Mouse (Mus musculus): ENCODE results near the gene Prss2. TPM values are rescaled to one million over a fixed set of nuclear protein-coding genes. Genes with fewer than 3 reads are reported as not detected.
"Not testable (repeated sequence)": the region's sequence is repeated elsewhere in the genome, so short reads cannot be mapped to it uniquely, and the experiment has no call there.

Prss2 gene
- polyA plus RNA-seq, 1 experiment from 2014 or later: not detected

DNA sequence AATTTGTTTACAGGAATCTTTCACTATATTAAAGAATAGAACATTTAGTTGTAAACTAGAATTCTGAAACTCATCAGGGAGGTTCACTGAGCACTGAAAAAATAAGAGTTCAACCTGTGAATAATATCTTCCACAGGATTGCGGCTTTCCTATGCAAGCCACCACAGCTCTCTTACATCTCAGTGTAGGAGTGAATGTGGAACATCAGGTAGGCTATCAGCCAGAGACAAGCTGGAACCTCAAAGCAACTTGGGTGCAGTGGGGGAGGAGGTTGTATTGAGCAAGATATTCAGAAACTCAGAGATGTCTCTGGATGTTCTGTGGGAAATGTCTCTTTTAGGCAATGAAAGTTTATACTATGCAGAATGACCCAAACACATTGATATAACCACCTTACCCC, 15.8 kb downstream of the Prss2 start:
- H3K27me3 ChIP-seq (ENCODE audit: control insufficient read depth, insufficient read depth, low read length): no peaks in the 10 kb centered on the region
- no peak overlapping the region for H3K4me3 ChIP-seq (replicated peaks; ENCODE audit: low read length)
- ATAC-seq (ENCODE audit: low FRiP score) (no peak), DNase-seq (ENCODE audit: low spot score) (no peak)
- H3K36me3 ChIP-seq (replicated peaks; ENCODE audit: control insufficient read depth, insufficient read depth): no peaks in the 10 kb centered on the region
- H3K9me3 ChIP-seq (ENCODE audit: control insufficient read depth, low read length): no peaks in the 10 kb centered on the region
- H3K9ac ChIP-seq: no peak overlapping the region
- H3K4me1 ChIP-seq (replicated peaks; ENCODE audit: control insufficient read depth, insufficient read depth, low read length): no peaks in the 10 kb centered on the region
- H3K27ac ChIP-seq: no peak overlapping the region
- H3K4me2 ChIP-seq (replicated peaks): no peak overlapping the region
- WGBS: 93% methylated on average over 1 of the region's 1 CpGs

- not testable (repeated sequence) for H3K4me3 ChIP-seq (replicated peaks; ENCODE audit: low read length); H3K9ac ChIP-seq
- 98% methylated on average over 5 of the region's 8 CpGs for WGBS
Observed at GRCm38 (mm10) chr6:41538296-41538695, 16.7 kb downstream of the Prss2 start.

GRCm38 (mm10) chr6:41540746-41541145, 19.2 kb downstream of the Prss2 start:
- no peak overlapping the region for H3K27ac ChIP-seq
- no peaks in the 10 kb centered on the region for H3K36me3 ChIP-seq (replicated peaks; ENCODE audit: control insufficient read depth, insufficient read depth)
- H3K9me3 ChIP-seq (ENCODE audit: control insufficient read depth, low read length): no peaks in the 10 kb centered on the region
- ATAC-seq (ENCODE audit: low FRiP score) (no peak), DNase-seq (ENCODE audit: low spot score) (no peak)
- no peak overlapping the region for H3K4me3 ChIP-seq (replicated peaks; ENCODE audit: low read length)
- H3K9ac ChIP-seq: no peak overlapping the region
- H3K4me1 ChIP-seq (replicated peaks; ENCODE audit: control insufficient read depth, insufficient read depth, low read length): peaks cover 8% of the 10 kb centered on the region; the same call in 1 of the 2 replicates
- H3K4me2 ChIP-seq (replicated peaks): no peak overlapping the region
- H3K27me3 ChIP-seq (ENCODE audit: control insufficient read depth, insufficient read depth, low read length): no peaks in the 10 kb centered on the region

More at GRCm38 (mm10) chr6:41538296-41538695, 16.7 kb downstream of the Prss2 start:
- not testable (repeated sequence) for ATAC-seq (ENCODE audit: low FRiP score); H3K27ac ChIP-seq; H3K9me3 ChIP-seq (ENCODE audit: control insufficient read depth, low read length); H3K4me1 ChIP-seq (replicated peaks; ENCODE audit: control insufficient read depth, insufficient read depth, low read length); H3K36me3 ChIP-seq (replicated peaks; ENCODE audit: control insufficient read depth, insufficient read depth); H3K4me2 ChIP-seq (replicated peaks); DNase-seq (ENCODE audit: low spot score); H3K27me3 ChIP-seq (ENCODE audit: control insufficient read depth, insufficient read depth, low read length)

- WGBS: 72% methylated on average over 1 of the region's 1 CpGs
Observed at GRCm38 (mm10) chr6:41541746-41542145, 20.2 kb downstream of the Prss2 start.

DNA sequence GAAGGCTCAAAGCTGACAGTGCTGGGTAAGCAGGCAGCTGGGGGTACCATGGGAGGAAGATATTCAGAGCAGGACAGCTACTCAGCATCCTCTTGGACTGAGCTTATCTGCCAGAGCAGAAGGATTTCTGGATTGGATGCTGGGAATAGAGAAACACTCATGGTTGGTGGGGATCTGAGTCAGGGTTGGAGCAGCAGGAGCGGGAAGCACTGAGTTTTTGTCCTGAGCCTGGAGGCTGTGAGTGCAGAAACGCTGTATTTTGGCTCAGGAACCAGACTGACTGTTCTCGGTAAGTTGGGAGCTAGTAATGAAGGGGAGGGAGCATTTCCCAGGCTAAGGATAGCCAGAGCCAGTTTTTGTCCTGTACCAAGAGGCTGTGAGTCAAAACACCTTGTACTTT, 21.4 kb downstream of the Prss2 start:
- 15% methylated on average over 3 of the region's 3 CpGs for WGBS

More at GRCm38 (mm10) chr6:41541746-41542145, 20.2 kb downstream of the Prss2 start:
- ATAC-seq (ENCODE audit: low FRiP score) (0 out of 2 replicates have a peak, but pooled peaks have one; percentile 18), DNase-seq (ENCODE audit: low spot score) (no peak)
- no peak overlapping the region for H3K9ac ChIP-seq
- H3K4me1 ChIP-seq (replicated peaks; ENCODE audit: control insufficient read depth, insufficient read depth, low read length): peaks cover 8% of the 10 kb centered on the region; the same call in 1 of the 2 replicates
- no peaks in the 10 kb centered on the region for H3K9me3 ChIP-seq (ENCODE audit: control insufficient read depth, low read length)
- no peaks in the 10 kb centered on the region for H3K27me3 ChIP-seq (ENCODE audit: control insufficient read depth, insufficient read depth, low read length)
- no peak overlapping the region for H3K4me2 ChIP-seq (replicated peaks)
- no peak overlapping the region for H3K4me3 ChIP-seq (replicated peaks; ENCODE audit: low read length)
- H3K36me3 ChIP-seq (replicated peaks; ENCODE audit: control insufficient read depth, insufficient read depth): no peaks in the 10 kb centered on the region
- H3K27ac ChIP-seq: no peak overlapping the region

DNA sequence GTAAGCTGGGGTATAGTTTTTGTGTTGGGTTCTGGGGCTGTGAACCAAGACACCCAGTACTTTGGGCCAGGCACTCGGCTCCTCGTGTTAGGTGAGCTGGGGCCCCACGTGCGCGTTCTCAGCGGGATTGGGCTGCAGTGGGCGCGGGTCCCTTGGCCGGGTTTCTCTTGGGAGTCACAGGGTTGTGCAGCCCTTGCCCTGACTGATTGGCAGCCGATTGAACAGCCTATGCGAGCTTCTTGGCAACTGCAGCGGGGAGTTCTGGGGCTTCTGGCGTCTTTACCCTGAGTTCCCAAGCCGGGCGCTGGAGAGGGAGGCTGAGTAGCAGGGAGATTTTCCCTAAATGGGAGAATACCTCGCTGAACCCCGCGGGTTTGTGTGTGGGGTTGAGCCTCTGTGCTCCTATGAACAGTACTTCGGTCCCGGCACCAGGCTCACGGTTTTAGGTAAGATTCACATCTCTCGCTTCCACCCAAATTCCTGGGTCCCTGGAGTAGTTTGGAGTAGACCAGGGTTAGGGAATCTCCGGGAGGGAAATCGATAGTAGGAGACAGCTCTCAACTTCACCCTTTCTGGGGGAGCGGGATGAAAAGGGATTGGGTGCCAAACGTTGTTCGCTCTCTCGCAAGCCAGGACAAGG, 21.9 kb downstream of the Prss2 start:
- peak overlapping the region; percentile 17; the same call in 1 of the 2 replicates for H3K9ac ChIP-seq
- H3K4me3 ChIP-seq (replicated peaks; ENCODE audit: low read length): peak overlapping the region; percentile 19
- peak; percentile 33; the same call in 1 of the 2 replicates for ATAC-seq (ENCODE audit: low FRiP score)
- no peaks in the 10 kb centered on the region for H3K36me3 ChIP-seq (replicated peaks; ENCODE audit: control insufficient read depth, insufficient read depth)
- WGBS: 4% methylated on average over 28 of the region's 28 CpGs
- no peak overlapping the region for H3K27ac ChIP-seq
- H3K4me2 ChIP-seq (replicated peaks): peak overlapping the region; percentile 52
- H3K9me3 ChIP-seq (ENCODE audit: control insufficient read depth, low read length): no peaks in the 10 kb centered on the region
- DNase-seq (ENCODE audit: low spot score): no peak
- H3K27me3 ChIP-seq (ENCODE audit: control insufficient read depth, insufficient read depth, low read length): no peaks in the 10 kb centered on the region
- peaks cover 8% of the 10 kb centered on the region; the same call in 1 of the 2 replicates for H3K4me1 ChIP-seq (replicated peaks; ENCODE audit: control insufficient read depth, insufficient read depth, low read length)

More for the DNA sequence above, 21.4 kb downstream of the Prss2 start:
- no peak overlapping the region for H3K27ac ChIP-seq
- ATAC-seq (ENCODE audit: low FRiP score): no peak
- peak overlapping the region; percentile 52 for H3K4me2 ChIP-seq (replicated peaks)
- H3K27me3 ChIP-seq (ENCODE audit: control insufficient read depth, insufficient read depth, low read length): no peaks in the 10 kb centered on the region
- H3K9me3 ChIP-seq (ENCODE audit: control insufficient read depth, low read length): no peaks in the 10 kb centered on the region
- H3K36me3 ChIP-seq (replicated peaks; ENCODE audit: control insufficient read depth, insufficient read depth): no peaks in the 10 kb centered on the region
- no peak overlapping the region; the same call in 1 of the 2 replicates for H3K9ac ChIP-seq
- peak overlapping the region; percentile 19 for H3K4me3 ChIP-seq (replicated peaks; ENCODE audit: low read length)
- peaks cover 8% of the 10 kb centered on the region; the same call in 1 of the 2 replicates for H3K4me1 ChIP-seq (replicated peaks; ENCODE audit: control insufficient read depth, insufficient read depth, low read length)
- DNase-seq (ENCODE audit: low spot score): no peak

DNA sequence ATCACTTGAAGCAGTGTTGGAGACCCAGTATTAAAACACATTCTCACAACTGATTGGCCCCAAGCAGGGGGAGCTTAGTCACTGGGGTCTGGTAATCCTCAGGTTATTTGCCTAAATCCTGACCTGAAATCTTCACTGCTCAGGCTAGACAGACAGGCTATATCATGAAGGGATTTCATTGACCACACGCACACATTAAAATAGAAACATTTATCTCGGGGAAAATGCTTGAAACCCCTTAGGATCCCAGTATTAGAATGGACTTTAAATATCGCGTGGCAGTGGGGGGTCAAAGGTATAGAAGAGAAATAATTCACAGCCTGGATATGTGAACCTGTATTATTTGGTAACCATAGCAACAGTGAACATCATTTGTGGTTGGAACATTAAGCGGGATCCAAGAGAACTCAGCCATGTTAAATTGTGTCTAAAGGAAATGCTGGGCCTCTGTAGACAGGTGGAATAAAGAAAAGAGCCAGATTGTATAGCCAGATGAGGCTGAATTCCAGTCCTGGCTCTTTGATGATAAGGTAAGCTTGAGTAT, 22.9 kb downstream of the Prss2 start:
- Histone ChIP-seq H3K27me3 (ENCODE audit: control insufficient read depth, insufficient read depth, low read length) (no peaks in the 10 kb centered on the region), H3K9me3 (ENCODE audit: control insufficient read depth, low read length) (no peaks in the 10 kb centered on the region), H3K4me3 (replicated peaks; ENCODE audit: low read length) (no peak overlapping the region), H3K4me1 (replicated peaks; ENCODE audit: control insufficient read depth, insufficient read depth, low read length) (peaks cover 8% of the 10 kb centered on the region; the same call in 1 of the 2 replicates), H3K9ac (no peak overlapping the region), H3K27ac (no peak overlapping the region), H3K4me2 (replicated peaks) (peak overlapping the region; percentile 52), H3K36me3 (replicated peaks; ENCODE audit: control insufficient read depth, insufficient read depth) (no peaks in the 10 kb centered on the region)
- ATAC-seq (ENCODE audit: low FRiP score) (peak; percentile 61), DNase-seq (ENCODE audit: low spot score) (peak; percentile 26)
- 49% methylated on average over 5 of the region's 5 CpGs for WGBS

- H3K27me3 ChIP-seq (ENCODE audit: control insufficient read depth, insufficient read depth, low read length): no peaks in the 10 kb centered on the region
- H3K9ac ChIP-seq: no peak overlapping the region
- peaks cover 8% of the 10 kb centered on the region; the same call in 1 of the 2 replicates for H3K4me1 ChIP-seq (replicated peaks; ENCODE audit: control insufficient read depth, insufficient read depth, low read length)
- no peak for DNase-seq (ENCODE audit: low spot score)
- ATAC-seq (ENCODE audit: low FRiP score): no peak
- no peaks in the 10 kb centered on the region for H3K9me3 ChIP-seq (ENCODE audit: control insufficient read depth, low read length)
- H3K36me3 ChIP-seq (replicated peaks; ENCODE audit: control insufficient read depth, insufficient read depth): no peaks in the 10 kb centered on the region
- no peak overlapping the region for H3K4me2 ChIP-seq (replicated peaks)
- WGBS: 81% methylated on average over 4 of the region's 4 CpGs
- 0 out of 2 replicates have a peak overlapping the region, but pooled peaks have one; percentile 5 for H3K27ac ChIP-seq
- no peak overlapping the region for H3K4me3 ChIP-seq (replicated peaks; ENCODE audit: low read length)
Observed at GRCm38 (mm10) chr6:41545266-41545665, 23.7 kb downstream of the Prss2 start.

DNA sequence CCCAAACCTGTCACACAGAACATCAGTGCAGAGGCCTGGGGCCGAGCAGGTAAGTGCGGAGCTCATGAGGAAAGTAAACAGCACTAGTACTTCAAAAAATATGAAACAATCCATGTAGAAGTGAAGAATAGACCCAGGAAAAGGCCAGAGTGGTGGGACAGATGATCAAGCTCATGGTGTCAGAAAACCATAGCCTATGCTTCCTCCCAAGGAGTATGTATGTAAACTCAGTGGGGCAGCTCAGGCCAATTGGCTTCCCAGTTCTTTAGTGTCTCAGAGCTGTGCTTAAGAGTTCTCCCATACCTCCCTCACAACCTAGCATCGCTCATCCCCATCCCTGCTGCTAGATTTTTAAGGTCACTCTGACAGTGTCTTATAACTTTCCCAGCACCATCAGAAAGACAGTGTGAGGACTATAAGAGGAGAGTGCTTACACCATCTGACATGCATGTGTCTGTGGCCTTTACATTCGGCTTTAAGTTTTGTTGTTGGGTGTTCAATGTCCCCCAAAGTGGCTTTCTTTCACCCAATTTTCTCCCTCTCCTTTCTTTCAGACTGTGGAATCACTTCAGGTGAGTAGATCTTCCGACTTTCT, 25.6 kb downstream of the Prss2 start:
- Histone ChIP-seq H3K4me2 (replicated peaks) (no peak overlapping the region), H3K4me3 (replicated peaks; ENCODE audit: low read length) (no peak overlapping the region), H3K9me3 (ENCODE audit: control insufficient read depth, low read length) (no peaks in the 10 kb centered on the region), H3K4me1 (replicated peaks; ENCODE audit: control insufficient read depth, insufficient read depth, low read length) (peaks cover 8% of the 10 kb centered on the region; the same call in 1 of the 2 replicates), H3K27ac (no peak overlapping the region), H3K9ac (no peak overlapping the region), H3K27me3 (ENCODE audit: control insufficient read depth, insufficient read depth, low read length) (no peaks in the 10 kb centered on the region), H3K36me3 (replicated peaks; ENCODE audit: control insufficient read depth, insufficient read depth) (no peaks in the 10 kb centered on the region)
- no peak for DNase-seq (ENCODE audit: low spot score)
- 88% methylated on average over 5 of the region's 5 CpGs for WGBS
- ATAC-seq (ENCODE audit: low FRiP score): no peak

Measured in hindbrain, embryonic 14.5 days (tissue).